Mouse (Mus musculus) frontal cortex, adult 2 months (tissue): Measurements from ENCODE around the gene Iqck. TPM values are rescaled to one million over a fixed set of nuclear protein-coding genes. Genes with fewer than 3 reads are reported as not detected.
A peak's percentile ranks its signal among the peaks of the same experiment; 100 is the strongest.

Source experiments
- DNase-seq, 2 experiments: peaks; one replicate each; pipeline ENCODE4 v3.0.0; 2022; ENCODE audit warnings: low spot score in 1 of 2; ENCODE audit errors: extremely low spot score in 1 of 2
- polyA plus RNA-seq: library from polyadenylated mRNA; depleted of rRNA; stranded (reverse); fragments of >200 nt; gene quantifications from 2 replicates; pipeline ENCODE4 v1.2.3, GENCODE M21; 2012

The Iqck gene
- polyA plus RNA-seq, 1 experiment, result 9.1 TPM

DNA sequence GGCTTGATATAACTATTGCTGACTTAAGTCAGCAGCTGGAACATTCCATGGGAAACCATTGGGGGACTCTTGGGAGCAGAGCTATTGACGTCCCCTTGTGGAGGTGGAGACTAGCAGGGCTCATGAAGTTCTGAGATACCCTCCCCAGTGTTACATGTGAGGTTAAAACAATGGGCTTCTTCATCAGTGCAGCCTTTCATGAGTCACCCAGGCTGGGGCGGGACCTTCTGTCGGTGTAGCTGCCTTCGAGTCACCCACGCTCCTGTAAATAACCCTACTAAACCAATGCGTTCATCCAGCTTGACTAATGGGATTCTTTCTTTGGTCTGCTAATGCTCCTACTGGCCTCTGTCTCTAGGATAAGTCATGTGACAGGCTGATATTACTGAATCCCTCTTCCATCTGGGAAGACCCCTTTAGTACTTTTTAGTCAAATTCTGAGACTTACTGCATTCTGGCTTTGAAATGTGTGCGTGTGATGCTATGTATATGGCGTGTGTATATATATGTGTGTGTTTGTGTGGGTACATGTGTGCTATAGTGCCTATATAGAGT is 53.5 kb downstream of the Iqck start:
- no peak for DNase-seq

DNA sequence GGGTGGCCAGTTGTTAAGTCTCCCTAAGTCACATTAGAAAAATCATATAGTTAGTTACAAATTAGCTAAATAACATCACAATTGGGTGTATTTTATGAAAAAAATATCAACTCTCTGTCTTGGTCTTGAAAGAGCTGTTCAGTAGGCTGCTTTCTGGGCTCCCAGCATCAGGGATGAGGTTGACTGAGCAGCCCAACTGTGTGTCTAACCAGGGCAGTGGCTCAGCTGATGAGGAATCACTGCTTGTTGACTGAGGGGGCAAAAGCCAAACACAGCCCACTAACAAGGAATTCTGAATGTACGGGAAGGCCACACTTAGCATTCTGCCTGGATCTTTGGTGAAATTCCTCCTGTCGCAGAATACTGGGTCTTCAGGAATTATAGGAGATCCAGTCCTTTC is 54.9 kb downstream of the Iqck start:
- DNase-seq, result no peak

DNA sequence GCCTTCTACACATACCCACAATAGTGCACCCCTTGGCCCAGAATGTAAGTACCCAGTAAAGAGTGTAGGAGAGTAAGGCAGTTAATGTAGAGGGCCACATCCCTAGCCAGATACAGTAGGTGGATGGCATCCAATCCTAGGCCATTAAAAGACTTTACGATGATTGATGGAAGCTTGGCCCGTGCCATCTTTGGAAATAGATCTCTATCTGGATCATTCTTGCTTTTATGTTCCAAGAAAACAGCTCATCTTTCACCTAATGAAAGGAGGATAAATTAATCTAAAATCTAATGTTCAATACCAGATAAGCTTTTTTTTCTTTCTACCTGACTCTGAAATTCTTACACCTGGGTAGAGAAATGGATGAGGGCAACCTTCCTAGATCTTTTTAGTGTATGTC is 55.6 kb downstream of the Iqck start:
- no peak for DNase-seq

DNA sequence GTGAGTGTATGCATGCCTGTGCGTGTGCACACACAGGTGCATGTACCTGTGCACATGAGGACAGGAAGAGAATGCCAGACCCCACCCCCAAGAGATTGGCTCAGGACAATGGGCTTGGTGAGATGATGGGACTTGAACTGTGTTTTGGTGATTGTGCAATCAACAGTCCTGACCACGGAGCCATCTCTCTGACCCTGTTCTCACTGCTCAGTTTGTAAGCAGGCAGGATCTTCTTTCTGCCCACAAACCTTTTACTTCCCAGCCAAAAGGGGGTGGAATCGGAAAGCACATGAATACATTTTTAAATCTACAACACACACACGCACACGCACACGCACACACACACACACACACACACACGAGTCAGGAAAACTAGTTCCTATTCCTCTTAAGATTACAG is 56.0 kb downstream of the Iqck start:
- no peak for DNase-seq

DNA sequence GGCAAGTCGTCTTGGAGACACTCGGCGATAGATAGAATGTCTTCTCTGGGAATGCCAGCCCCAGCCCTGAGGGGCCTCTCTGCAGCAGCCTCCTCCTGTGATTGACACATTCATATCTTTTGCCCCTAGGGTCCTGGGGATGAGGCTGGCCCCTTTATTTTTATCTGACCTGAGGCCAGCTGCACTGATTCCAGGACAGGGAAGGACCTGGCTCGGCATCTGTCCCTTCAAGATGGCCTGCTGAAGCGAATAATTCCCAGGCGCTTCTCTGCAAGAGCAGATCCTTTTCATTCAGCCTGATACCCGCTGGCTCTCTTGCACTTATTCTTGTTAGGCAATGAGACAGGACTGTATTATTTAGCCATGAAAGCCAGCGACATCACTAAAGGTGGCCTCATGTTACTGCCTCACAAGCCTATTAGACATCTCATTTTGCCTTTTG is 56.5 kb downstream of the Iqck start:
- DNase-seq, result no peak

DNA sequence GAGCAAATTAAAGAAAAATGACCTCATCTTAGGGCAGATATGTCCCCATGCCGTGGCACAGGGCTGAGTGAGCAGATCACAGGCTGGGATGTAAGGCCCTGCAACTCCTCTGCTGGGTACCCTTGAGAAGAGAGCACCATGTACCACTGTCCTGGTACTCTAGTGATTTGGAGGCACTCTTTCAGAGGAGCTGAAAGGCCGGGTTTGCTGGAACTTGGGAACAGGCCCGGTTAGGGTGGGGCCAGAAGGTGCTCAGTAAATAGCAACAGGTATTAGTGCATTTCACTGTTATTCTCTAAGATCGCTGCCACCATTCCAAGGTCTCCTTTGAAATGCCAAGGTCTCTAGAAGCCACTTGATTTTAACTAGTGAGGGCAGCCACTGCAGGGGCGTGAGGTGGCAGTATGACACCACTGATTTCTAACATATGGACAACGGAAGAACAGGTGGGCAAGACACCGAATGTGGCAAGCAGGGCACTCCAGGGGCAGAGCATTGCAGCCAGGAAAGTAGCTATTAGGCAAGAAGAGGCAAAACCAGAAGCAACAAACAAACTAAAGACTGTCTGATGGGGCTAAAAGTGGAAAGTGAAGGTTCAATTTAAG is 59.1 kb downstream of the Iqck start:
- DNase-seq, result no peak

DNA sequence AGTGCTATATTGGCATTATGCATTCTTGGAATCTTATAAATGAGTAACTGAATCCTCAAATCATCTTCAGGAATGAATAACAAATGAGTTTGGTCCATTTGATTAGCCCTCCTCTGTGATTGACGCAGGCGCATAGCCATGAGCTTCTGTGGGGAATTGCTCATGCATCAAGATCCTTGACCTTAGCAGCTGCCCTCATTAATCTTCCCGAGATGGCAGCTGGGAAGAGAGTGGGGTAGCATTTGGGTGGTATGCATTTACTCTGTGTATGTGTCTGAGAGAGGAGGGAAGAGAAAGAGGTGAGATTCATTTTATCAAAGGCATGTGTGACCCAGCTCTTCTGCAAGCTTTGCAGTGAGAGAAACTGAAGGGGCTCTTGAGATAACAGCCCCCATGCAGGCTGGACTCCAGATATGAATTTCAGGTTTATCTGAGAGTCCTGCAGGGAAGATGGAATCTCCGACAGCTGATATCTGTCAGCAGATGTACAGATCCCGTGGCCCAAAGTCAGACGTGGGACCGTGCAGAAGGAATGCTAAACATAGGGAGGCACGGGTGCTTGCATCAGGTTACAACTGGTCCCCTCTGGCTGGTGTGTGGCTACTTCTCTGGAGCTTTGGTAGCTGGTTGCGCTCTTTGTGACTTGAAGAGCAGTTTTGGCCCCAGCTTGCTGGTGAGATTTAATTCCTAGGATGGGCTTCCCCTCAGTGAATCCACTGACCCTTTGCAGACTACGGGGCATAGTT is 63.9 kb downstream of the Iqck start:
- no peak for DNase-seq

DNA sequence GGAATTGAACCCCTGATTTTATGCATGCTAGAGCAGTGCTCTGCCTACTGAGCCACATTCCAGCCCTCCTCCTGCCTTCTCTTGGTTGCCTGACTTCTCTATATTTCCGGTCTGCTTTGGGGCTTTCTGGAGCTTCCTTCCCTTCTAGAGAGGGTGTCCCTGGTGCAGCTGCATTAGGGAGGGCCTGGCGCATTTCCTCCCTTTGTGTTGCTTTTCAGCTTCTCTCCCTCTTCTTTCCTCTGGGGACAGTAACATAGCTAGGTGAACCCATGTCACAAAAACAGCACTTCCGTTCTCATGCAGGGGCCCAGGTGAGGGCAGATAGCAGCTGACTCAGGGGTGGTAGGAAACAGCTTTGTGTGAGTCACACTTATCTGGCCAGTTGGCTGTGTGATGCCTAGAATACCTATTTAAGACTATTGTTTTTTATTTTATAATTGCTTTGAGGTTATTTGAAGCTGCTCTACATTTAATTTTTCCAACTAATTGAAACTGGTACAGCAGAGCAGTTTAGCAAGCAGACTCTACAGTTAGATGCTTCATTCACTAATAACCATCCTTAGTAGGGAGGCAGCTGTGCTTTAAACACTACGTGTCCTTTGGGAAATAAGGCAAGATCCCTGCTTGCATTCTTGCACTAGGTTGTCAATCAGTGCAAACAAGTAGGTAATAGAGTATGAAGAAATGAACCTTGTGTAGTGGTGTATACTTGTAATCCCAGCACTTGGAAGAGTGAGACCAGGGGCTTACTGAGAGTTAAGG is 67.1 kb downstream of the Iqck start:
- no peak for DNase-seq

DNA sequence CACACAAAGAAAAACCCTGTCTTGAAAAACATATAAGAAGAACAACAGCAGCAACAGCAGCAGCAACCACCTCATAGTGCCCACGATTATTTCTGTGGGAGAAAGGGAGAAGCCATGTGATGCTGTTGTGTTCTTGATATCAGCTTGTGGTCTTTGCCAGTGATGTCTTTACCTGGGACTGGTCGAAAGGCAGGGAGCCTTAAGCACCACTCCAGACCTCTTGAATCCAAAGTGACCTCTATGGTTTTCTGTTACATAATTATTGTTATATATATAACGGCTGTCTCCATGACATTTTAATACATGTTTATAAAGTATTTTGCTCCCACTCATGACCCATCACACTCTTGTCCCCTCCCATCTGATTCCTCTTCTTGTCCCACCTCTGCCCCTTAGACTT is 70.0 kb downstream of the Iqck start:
- DNase-seq, result no peak

DNA sequence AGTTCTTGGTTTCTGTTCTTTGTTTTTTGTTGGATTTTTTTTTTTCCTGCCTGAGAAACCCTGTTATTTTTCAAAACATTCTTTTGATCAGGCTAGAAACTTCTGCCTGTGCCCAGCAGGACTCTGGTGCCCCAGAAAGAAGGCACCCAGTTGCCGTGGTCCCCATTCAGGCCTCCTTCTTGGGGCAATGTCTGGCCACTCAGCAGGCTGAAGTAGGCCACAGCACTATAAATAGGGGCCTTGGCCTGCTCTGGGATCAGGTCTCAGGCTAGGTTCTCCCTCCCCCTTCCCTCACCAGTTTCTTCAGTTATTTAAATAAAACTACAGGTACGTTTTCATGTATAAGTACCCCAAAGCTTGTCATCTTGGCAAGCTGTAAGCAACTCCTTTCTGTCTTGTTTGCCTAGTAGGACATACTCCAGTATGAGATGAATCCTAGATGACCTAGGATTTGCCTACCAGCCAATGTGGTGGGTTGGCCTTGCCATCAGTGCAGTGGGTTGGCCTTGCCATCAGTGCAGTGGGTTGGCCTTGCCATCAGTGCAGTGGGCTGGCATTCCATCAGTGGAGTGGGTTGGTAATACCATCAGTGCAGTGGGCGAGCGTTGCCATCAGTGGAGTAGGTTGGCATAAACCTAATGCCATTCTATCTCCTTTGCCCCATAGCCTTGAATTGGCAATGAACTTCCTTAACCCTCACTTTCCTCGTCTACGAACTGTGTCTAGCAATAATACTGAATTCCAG is 71.1 kb downstream of the Iqck start:
- no peak for DNase-seq

DNA sequence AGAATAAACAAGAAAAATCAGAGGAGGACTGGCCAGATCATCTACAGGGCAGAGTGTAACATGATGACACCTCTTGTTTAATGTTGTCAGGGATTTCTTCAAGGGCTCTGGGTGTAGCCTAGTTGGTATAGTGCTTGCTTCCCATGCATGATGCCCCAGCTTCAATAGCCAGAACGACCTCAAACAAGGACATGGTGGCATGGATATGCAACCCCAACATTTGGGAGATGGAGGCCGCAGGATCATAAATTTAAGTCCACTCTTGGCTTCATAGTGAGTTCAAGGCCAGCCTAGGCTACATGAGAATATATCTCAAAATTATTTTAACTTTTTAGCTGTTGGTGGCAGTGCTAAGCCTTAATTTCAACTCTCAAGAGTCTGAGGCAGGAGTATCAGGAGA is 71.7 kb downstream of the Iqck start:
- DNase-seq, result no peak

DNA sequence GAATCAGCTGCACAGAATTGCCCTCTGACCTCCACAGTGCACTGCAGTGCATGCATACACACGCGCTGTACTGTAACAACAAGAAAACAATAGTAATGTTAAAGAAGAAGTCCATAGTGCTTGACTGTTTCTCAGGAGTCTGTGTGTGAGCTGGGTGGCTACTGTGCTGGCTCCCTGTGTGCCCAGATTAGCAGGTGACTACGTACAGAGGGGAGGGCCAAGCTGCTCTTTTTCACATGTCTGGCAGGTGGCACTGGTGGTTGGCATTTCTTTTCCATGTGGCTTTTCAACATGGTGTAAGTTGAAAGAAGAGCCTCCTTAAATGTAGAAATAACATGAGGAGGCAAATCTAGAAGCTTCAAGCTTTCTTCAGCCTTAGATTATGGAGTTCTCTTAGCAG is 72.8 kb downstream of the Iqck start:
- no peak for DNase-seq

DNA sequence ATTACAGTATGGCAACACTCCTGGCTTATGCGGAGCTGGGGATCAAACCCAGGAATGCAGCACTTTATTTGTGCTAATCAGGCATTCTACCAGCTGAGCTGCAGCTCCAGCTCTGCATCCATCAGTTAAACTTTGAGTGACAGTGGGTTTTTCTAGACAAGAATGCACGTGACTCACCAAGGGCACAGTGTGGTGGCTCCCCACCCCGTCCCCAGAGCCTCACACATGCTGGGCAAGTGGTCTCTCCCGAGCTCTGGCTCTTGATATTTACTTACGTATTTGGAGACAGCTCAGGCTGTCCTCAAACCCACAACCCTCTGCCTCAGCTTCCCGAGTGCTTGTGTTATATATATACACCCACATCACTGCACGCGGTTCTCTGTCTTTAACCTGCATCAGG is 73.4 kb downstream of the Iqck start:
- no peak for DNase-seq

DNA sequence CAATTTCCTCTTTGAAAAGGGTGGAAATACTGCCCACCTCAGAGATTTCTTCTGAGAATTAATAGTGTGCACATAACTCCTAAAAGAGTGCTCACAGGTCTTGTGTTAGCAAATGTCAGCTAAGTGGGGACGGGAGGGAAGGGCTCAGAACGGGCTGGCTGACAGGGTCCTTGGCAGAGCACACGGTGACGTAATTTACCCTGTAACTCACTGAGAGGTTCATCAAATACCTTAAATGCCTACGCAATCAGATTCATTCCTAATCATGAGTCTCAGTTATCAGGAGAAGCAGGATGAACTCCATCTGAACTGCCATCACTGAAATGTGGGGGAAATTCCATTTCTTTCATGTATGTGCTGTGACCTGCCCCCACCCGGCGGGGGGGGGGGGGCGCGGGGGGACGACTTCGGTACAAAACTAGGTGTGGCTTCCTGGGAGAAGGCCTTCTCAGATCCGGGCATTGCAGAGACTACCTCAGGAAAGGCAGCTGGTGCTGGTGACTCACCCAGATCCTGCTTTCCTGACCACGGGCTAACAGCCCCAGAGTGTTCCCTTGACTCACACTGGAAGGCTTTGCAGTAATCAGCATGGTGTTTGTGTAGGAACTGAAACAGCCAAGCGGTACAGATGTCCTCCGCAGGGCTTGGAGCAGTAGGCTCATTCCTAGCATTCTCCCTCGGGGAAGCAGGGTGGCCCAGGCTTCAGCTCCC is 74.2 kb downstream of the Iqck start:
- peak; percentile 30 to 49 for DNase-seq

DNA sequence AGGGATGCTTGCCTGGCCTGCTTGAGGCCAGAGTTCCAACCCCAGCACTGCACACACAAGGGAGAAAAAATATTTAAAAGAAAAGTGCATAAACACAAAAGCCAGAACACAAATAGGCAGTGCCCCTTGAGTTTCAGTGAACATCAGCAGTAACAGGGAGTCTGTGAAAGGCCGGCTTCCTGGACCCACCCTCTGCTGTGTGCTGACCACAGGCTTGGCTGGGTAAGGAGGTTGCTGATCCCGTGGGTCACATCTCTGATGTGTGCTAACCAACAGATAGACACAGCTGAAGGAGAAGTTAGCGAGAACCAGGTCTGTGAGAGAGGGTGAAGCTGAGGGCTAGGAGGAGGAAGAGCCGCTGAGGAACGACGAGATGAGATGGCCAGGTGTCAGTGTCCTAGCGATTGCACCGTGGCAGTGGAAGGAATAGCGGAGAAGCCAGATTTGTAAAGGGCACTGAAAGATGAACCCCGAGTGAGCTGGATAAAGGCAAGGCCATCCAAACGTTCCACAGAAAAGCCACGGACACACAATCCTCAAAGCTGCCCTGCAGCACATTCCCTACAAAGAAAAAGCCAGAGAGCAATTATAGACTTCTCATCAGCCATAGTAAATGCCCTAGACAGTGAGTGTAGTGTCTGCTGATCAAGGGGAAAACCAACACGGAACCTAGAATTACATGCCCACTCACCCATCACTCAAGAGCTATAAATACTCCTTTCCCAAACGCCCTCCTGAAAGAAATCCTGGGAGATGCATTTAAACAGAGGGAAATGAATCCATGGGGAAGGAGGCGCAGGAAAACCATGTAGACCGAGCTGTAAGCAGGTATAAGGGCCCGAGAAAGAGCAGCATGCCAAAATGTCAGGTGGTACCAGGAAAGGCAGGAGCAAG is 76.2 kb downstream of the Iqck start:
- DNase-seq, result no peak

DNA sequence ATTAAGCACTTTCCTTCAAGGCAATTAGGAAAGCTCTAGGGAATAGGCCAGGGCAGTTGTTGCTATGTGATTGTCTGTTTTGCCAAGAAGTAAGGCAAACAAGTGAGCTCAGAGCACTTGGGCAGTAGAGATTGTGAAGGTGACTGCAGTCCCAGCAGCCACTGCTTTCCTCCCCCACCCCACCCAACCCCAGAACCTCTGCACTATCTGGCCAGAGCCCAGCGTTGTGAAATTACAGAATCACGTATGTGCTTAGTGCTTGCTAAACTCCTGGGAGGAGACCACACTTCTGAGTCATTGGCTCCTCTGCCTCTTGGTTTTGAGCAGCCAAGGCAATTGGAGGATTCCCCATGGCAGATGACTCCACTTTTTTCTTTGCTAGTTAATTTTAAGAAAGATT is 79.8 kb downstream of the Iqck start:
- DNase-seq, result no peak

DNA sequence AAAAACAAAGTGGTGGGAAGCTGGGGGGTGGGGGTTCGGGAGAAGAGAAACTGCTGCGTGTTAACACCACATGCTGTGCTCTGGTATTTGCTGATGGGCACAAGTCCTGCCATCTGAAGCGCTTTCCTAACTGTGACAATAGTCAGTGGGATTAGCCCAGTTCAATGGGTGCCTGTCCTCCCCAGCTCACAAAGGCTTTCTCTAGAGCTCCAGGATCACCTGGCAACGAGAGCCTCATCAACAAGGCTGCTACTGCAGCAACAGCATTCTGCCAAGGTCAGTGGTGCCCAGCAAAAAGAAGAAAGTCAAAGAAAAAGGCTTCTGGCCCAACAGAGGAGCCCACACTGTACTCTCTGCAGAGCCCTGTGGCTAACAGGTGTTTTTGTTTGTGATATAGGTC is 81.3 kb downstream of the Iqck start:
- no peak for DNase-seq

DNA sequence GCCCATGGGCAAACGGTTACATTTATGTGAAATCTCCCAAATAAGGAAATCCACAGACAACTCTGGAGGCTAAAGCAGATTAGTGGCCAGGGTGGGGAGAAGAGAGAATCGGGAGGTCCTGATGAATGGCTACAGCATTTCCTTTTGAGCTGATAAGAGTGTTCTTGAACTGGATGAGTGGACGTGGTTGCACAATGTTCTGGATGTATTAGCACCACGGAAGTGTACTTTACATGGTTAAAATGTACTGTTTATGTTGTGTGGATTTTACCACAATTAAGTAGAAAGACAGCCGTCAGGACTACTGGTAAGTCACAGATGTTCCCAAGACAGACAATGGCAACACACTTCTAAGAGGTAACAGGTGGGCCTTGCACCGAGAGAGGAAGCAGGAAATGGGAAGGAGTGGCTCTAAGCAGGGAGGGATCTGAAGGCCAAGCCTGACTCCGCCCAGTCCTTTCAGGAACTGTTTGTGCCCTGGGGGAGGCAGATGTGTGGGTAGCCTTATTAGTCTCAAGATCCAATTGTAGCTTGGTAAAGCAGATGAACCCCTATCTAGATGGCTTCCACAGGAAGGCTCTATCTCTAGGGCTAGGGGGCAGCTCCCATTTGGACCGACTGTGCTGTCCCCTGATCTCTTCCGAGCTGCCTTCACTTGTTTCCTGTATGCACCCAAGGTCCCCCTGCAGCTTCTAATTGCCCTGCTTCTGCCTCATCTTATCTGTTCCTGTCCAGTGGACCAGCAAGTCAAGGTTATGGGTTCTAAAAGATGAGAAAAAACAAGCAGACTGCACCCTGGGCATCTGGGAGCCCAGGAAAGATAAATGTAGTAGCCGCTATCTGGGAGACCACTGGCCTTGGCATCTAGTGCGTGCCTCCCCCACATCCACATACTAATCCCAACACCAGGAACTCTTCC is 82.2 kb downstream of the Iqck start:
- DNase-seq, result no peak
